Mouse (Mus musculus): ENCODE measurements at regions not wholly inside any gene's neighbourhood (a gene's known extent, or its start where the extent isn't known, plus 50 kb on each side); places are given as distances from the start of the nearest gene placed in this dataset.
"Not testable (repeated sequence)": the region's sequence is repeated elsewhere in the genome, so short reads cannot be mapped to it uniquely, and the experiment has no call there.

- DNase-seq (ENCODE audit: low read depth, low spot score) = not testable (repeated sequence)
Observed at GRCm38 (mm10) chr13:61957197-61957596, 172.5 kb upstream of the Zfp808 start.

- DNase-seq (ENCODE audit: low read depth, low spot score) = not testable (repeated sequence)
Observed at GRCm38 (mm10) chr13:61978856-61979255, 150.8 kb upstream of the Zfp808 start.

- not testable (repeated sequence) for DNase-seq (ENCODE audit: low read depth, low spot score)
Observed at GRCm38 (mm10) chr13:61996519-61996918, 133.2 kb upstream of the Zfp808 start.

- DNase-seq (ENCODE audit: low read depth, low spot score) = not testable (repeated sequence)
Observed at GRCm38 (mm10) chr13:61998803-61999202, 130.9 kb upstream of the Zfp808 start.

- DNase-seq (ENCODE audit: low read depth, low spot score) = not testable (repeated sequence)
Observed at GRCm38 (mm10) chr13:62007321-62007720, 122.4 kb upstream of the Zfp808 start.

GRCm38 (mm10) chr13:62015424-62016167, 114.1 kb upstream of the Zfp808 start:
- DNase-seq (ENCODE audit: low read depth, low spot score) = peak; percentile 54

GRCm38 (mm10) chr13:62016168-62016502, 113.6 kb upstream of the Zfp808 start:
- DNase-seq (ENCODE audit: low read depth, low spot score) = not testable (repeated sequence)

- DNase-seq (ENCODE audit: low read depth, low spot score) = not testable (repeated sequence)
Observed at GRCm38 (mm10) chr13:62037646-62038045, 92.0 kb upstream of the Zfp808 start.

GRCm38 (mm10) chr13:62077951-62078671, 51.6 kb upstream of the Zfp808 start:
- not testable (repeated sequence) for DNase-seq (ENCODE audit: low read depth, low spot score)

GRCm38 (mm10) chr13:62078893-62079292, 50.8 kb upstream of the Zfp808 start:
- DNase-seq (ENCODE audit: low read depth, low spot score) = not testable (repeated sequence)
